Mouse (Mus musculus): ENCODE data around the gene Gm43191. TPM values are rescaled to one million over a fixed set of nuclear protein-coding genes. Genes with fewer than 3 reads are reported as not detected.

Gene Gm43191
- polyA plus RNA-seq, 1 experiment from 2014 or later, result not detected

Other genes with a start within 250 kb of the Gm43191 start
- gene Rtca, start 173.1 kb downstream of the Gm43191 start, polyA plus RNA-seq (2016; fragmentation: Nextera tagmentation; extraction: Ambion mirVana), result 81.4 and 89.9 TPM in 2 replicates
- gene Dbt, start 168.2 kb downstream of the Gm43191 start, polyA plus RNA-seq (2016; fragmentation: Nextera tagmentation; extraction: Ambion mirVana), result 15.1 and 15.5 TPM in 2 replicates
- 0.31 and 0.87 TPM in 2 replicates for gene Lrrc39, start 118.3 kb downstream of the Gm43191 start, polyA plus RNA-seq (2016; fragmentation: Nextera tagmentation; extraction: Ambion mirVana)
- 34.2 and 35.2 TPM in 2 replicates for gene Sass6, start 86.3 kb downstream of the Gm43191 start, polyA plus RNA-seq (2016; fragmentation: Nextera tagmentation; extraction: Ambion mirVana)
- gene Trmt13, start 66.7 kb downstream of the Gm43191 start, polyA plus RNA-seq (2016; fragmentation: Nextera tagmentation; extraction: Ambion mirVana), result 34.1 and 38.8 TPM in 2 replicates
- 84.7 and 88.4 TPM in 2 replicates for gene Mfsd14a, start 18.6 kb downstream of the Gm43191 start, polyA plus RNA-seq (2016; fragmentation: Nextera tagmentation; extraction: Ambion mirVana)
- 11.3 and 12.7 TPM in 2 replicates for gene Slc35a3, start 31.6 kb upstream of the Gm43191 start, polyA plus RNA-seq (2016; fragmentation: Nextera tagmentation; extraction: Ambion mirVana)
- gene Agl, start 126.9 kb upstream of the Gm43191 start, polyA plus RNA-seq (2016; fragmentation: Nextera tagmentation; extraction: Ambion mirVana), result 16.3 and 16.4 TPM in 2 replicates
- gene Frrs1, start 178.2 kb upstream of the Gm43191 start, polyA plus RNA-seq (2016; fragmentation: Nextera tagmentation; extraction: Ambion mirVana), result 9.4 and 9.8 TPM in 2 replicates

Data from limb, embryonic 12.5 days (tissue).